Mouse (Mus musculus) C2C12 (cell line): ENCODE results near the gene Lhcgr.

ENCODE experiments used
- MAX ChIP-seq: IDR thresholded peaks from one replicate; pipeline ENCODE4 v1.6.1; 2011; ENCODE audit warnings: mild to moderate bottlenecking, control low read depth
- USF1 ChIP-seq: IDR thresholded peaks from one replicate; pipeline ENCODE4 v1.6.1; 2011; ENCODE audit warnings: low read depth, mild to moderate bottlenecking, control low read depth, moderate library complexity

- no peak for TF ChIP-seq MAX
- no peak for TF ChIP-seq USF1
Measured at GRCm38 (mm10) chr17:88803441-88803840, 11.7 kb upstream of the Lhcgr start.
